Mouse (Mus musculus): Measurements from ENCODE around the gene Ecm1.

DNA sequence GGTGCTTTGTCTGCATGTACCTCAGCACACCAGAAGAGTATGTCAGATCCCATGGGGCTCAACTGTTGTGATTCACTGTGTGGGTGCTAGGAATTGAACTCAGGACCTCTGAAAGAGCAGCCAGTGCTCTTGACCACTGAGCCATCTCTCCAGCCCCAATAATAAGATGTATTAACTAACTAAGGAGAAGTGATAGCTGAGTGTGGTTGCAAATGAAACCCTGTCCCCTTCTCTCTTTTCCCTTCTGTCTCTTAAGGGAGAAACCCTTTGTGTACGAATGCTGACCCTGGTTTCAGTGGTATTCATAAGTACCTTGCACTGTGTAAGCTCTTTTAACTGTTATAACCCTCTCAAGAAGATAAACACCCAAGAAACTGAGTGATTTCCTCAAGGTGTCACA is 23.3 kb downstream of the Ecm1 start:
- no peak for TF ChIP-seq CTCF (IDR thresholded peaks at IDR 0.05; ENCODE audit: low read depth)
- TF ChIP-seq EP300 (optimal IDR thresholded peaks at IDR 0.05), result no peak

All from stomach, postnatal 0 days (tissue).